Mouse (Mus musculus): ENCODE results near the gene Dap3. TPM values are rescaled to one million over a fixed set of nuclear protein-coding genes. Genes with fewer than 3 reads are reported as not detected.
"Not testable (repeated sequence)": the region's sequence is repeated elsewhere in the genome, so short reads cannot be mapped to it uniquely, and the experiment has no call there.

Dap3 gene
- total RNA-seq (2021), result 100 to 1,000 TPM; 107 to 108 TPM
- long read RNA-seq, experiment 1, full-length matches to known transcripts, result 36 of 52 reads
- long read RNA-seq, experiment 1, partial matches to known transcripts, result 5 of 52 reads
- long read RNA-seq, experiment 1, other reads (novel, unspliced or antisense), result 11 of 52 reads
- long read RNA-seq, experiment 2, full-length matches to known transcripts, result 49 of 61 reads
- long read RNA-seq, experiment 2, partial matches to known transcripts, result 2 of 61 reads
- long read RNA-seq, experiment 2, other reads (novel, unspliced or antisense), result 10 of 61 reads

DNA sequence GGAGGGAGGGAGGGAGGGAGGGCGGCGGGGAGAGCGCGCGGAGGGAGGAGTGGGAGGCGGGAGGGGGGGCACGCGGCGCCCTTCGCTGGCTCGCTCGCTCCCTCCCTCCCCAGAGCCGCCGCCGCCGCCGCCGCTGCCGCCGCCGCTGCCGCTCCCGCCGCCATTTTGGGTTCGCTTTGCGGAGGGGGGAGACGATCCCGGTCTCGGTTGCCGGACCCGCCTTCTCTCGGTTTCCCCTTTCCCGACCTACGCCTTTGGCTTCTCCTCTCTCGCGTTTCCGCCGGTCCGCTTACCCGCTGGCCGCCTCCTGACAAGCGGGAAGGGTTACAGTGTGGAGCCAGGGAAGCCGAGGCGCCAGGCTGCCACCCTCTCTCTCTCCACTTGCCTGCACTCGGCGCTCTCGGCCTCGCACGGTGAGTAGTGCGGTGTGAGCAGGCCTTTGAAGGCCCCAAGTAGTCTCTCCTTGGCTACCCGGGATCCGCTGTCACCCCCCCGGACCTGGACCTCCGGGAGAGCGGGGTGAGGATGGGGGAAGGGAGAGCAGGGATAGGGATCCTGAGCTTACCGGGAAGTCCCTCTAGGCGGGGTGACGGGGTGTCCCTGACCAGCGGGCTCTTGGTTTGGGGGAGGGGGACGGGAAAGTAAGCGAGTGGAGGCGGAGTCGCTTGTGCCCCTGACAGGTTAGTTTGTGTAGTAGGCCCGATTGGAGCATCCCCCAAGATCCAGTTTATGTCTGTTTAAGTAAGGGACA is at the start of gene Dap3, which contains the start of gene Ash1l:
TSS of gene Dap3 (minus strand) at position 606 of the 751 bp plus-strand sequence.
TSS of gene Ash1l (plus strand) at position 47 of the 751 bp plus-strand sequence.
- TF ChIP-seq CTCF (conservative IDR thresholded peaks at IDR 0.05), result peak; percentile 73
- DNase-seq (ENCODE audit: low spot score in 2 of 2), result peak; percentile 46 to 69
- Histone ChIP-seq H3K4me3 (peak within 1 kb of the TSS; percentile 84), H3K27ac (peak within 1 kb of the TSS; percentile 99)

DNA sequence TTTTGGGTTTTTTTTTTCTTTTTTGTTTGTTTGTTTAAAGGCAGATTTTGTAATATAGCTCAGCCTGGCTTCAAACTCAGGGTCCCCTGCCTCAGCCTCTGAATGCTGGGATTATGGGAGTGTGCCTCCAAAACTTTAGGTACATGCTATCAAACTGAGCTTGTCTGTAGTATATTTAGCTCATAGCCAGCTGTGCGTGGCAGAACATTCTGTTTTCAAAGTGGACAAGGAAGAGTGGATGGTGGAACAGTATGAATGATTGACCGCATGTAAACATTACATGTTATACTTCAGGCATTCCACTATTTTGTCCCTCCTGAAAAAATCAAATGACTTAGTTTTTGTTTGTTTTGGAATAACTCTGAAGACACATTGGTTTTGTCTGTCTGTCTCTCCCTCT is 41.8 kb upstream of the Dap3 start:
- TF ChIP-seq CTCF (conservative IDR thresholded peaks at IDR 0.05), result no peak
- no peak for DNase-seq (ENCODE audit: low spot score in 2 of 2)
- Histone ChIP-seq H3K27ac (peak overlapping the region; percentile 12; the same call in 1 of the 2 replicates), H3K4me3 (no peak overlapping the region)

GRCm38 (mm10) chr3:88983921-88984381 is 33.0 kb upstream of the Dap3 start:
- no peak for TF ChIP-seq CTCF (conservative IDR thresholded peaks at IDR 0.05)
- H3K4me3 ChIP-seq, result no peak overlapping the region
- H3K27ac ChIP-seq, result no peak overlapping the region
- DNase-seq (ENCODE audit: low spot score in 2 of 2), result no peak

- Histone ChIP-seq H3K4me3 (no peak overlapping the region), H3K27ac (peak overlapping the region; percentile 32; the same call in 1 of the 2 replicates)
- DNase-seq (ENCODE audit: low spot score in 2 of 2), result peak in 1 of 2 experiments; percentile 32
- no peak for TF ChIP-seq CTCF (conservative IDR thresholded peaks at IDR 0.05)
Observed at GRCm38 (mm10) chr3:88981206-88982010, 30.4 kb upstream of the Dap3 start.

DNA sequence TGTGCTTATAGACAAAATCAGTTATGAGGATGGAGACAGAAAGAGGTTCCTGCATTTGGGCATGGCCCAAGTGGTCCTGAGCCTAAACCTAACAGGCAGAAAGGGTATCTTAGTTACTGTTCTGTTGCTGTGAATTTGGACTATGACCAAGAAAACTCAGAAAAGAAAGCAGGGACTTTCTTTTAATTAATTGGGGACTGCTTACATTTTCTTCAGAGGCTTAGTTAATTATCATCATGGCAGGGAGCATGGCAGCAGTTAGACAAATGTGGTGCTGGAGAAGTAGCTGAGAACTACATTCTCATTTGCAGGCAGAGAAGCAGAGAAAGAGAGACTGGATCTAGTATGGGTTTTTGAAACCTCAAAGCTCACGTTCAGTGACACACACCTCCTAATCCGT is 24.0 kb upstream of the Dap3 start:
- H3K4me3 ChIP-seq, result no peak overlapping the region
- peak overlapping the region; percentile 28; the same call in 1 of the 2 replicates for H3K27ac ChIP-seq
- DNase-seq (ENCODE audit: low spot score in 2 of 2), result no peak
- no peak for TF ChIP-seq CTCF (conservative IDR thresholded peaks at IDR 0.05)

GRCm38 (mm10) chr3:88963211-88963610 is 12.2 kb upstream of the Dap3 start:
- not testable (repeated sequence) for H3K4me3 ChIP-seq; H3K27ac ChIP-seq; DNase-seq (ENCODE audit: low spot score in 2 of 2)

DNA sequence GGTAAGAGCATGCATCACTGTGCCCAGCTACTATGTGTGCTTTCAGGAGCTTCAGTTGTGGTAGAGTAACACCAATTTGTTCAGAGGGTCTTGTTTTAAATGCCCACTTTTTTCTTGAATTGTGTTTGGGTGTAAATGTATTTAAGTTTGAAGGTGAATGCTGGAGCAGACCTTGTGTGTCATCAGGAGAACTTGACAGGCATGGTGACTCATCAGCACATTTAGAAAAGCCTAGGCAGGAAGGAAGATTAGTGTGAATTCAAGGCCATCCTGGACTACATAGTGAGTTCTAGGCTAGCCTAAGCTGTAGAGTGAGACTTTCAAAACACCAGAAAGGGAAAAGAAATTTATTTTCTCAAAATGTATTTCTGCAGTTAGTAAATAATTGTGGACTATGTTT is 2.8 kb upstream of the Dap3 start:
- no peak for TF ChIP-seq CTCF (conservative IDR thresholded peaks at IDR 0.05)
- DNase-seq (ENCODE audit: low spot score in 2 of 2), result no peak
- no peak overlapping the region for H3K4me3 ChIP-seq

GRCm38 (mm10) chr3:88953246-88953645 is 2.3 kb upstream of the Dap3 start:
- H3K4me3 ChIP-seq, result no peak overlapping the region
- DNase-seq (ENCODE audit: low spot score in 2 of 2), result no peak
- H3K27ac ChIP-seq, result no peak overlapping the region
- TF ChIP-seq CTCF (conservative IDR thresholded peaks at IDR 0.05), result no peak

More for the DNA sequence above, 2.8 kb upstream of the Dap3 start:
- H3K27ac ChIP-seq, result no peak overlapping the region

- no peak for DNase-seq (ENCODE audit: low spot score in 2 of 2)
- H3K27ac ChIP-seq, result peak overlapping the region; percentile 99
- TF ChIP-seq CTCF (conservative IDR thresholded peaks at IDR 0.05), result no peak
- peak overlapping the region; percentile 84 for H3K4me3 ChIP-seq
Observed at GRCm38 (mm10) chr3:88951327-88951800, 383 bp upstream of the Dap3 start.

GRCm38 (mm10) chr3:88949786-88950575 is 1.0 kb downstream of the Dap3 start:
- DNase-seq (ENCODE audit: low spot score in 2 of 2), result peak; percentile 84 to 85
- no peak; the same call in 1 of the 2 replicates for TF ChIP-seq CTCF (conservative IDR thresholded peaks at IDR 0.05)
- H3K27ac ChIP-seq, result peak overlapping the region; percentile 99
- H3K4me3 ChIP-seq, result peak overlapping the region; percentile 84

DNA sequence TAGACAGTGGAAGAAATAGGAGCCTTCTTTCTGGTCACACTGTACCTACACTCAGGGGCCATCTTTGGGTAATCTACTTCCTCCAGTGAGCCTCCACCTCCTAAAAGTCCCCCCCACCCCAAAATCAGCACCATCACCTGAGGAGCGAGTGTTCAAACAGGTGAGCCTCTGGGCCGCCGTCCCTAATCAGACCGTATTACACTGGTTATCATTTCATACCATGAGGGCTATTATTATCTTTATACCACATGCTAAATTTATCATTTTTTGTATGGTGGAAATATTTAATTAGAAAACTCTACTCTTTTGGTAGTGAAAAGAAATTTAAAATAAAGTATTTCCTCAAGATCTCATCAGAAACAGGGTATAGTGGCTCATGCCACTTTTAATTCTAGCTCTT is 6.9 kb downstream of the Dap3 start:
- TF ChIP-seq CTCF (conservative IDR thresholded peaks at IDR 0.05), result no peak
- H3K27ac ChIP-seq, result no peak overlapping the region

More for the DNA sequence above, 6.9 kb downstream of the Dap3 start:
- H3K4me3 ChIP-seq, result no peak overlapping the region
- DNase-seq (ENCODE audit: low spot score in 2 of 2), result no peak
